Mouse (Mus musculus) forebrain, embryonic 15.5 days (tissue): Measurements from ENCODE around the gene Tnfsf14. TPM values are rescaled to one million over a fixed set of nuclear protein-coding genes. Genes with fewer than 3 reads are reported as not detected.

Experiments
- ATAC-seq: fragments of 200-750 bp; cut with Nextera tagmentation; replicated peaks from 2 replicates; pipeline ENCODE4 v1.8.0; 2017; ENCODE audit warnings: mild to moderate bottlenecking, moderate TSS enrichment, moderate library complexity
- H3K27ac ChIP-seq: fragments of 300-500 bp; sonication (generic); replicated peaks from 2 replicates; pipeline ENCODE4 v1.5.1; 2015; ENCODE audit warnings: mild to moderate bottlenecking, inconsistent platforms
- H3K27me3 ChIP-seq: fragments of 300-500 bp; sonication (generic); 2 replicates; pipeline ENCODE4 v1.6.1; 2015; ENCODE audit warnings: inconsistent platforms
- H3K36me3 ChIP-seq: fragments of 300-500 bp; sonication (generic); 2 replicates; pipeline ENCODE4 v1.6.1; 2015; ENCODE audit warnings: mild to moderate bottlenecking, inconsistent platforms
- H3K4me1 ChIP-seq: fragments of 300-500 bp; sonication (generic); 2 replicates; pipeline ENCODE4 v1.6.1; 2015; ENCODE audit warnings: inconsistent platforms
- H3K4me2 ChIP-seq: fragments of 300-500 bp; sonication (generic); replicated peaks from 2 replicates; pipeline ENCODE4 v1.6.1; 2015; ENCODE audit warnings: mild to moderate bottlenecking, inconsistent platforms
- H3K4me3 ChIP-seq: fragments of 300-500 bp; sonication (generic); 2 replicates; pipeline ENCODE4 v1.5.1; 2015; ENCODE audit warnings: mild to moderate bottlenecking, inconsistent platforms
- H3K9ac ChIP-seq: fragments of 300-500 bp; sonication (generic); replicated peaks from 2 replicates; pipeline ENCODE4 v1.6.1; 2015; ENCODE audit warnings: mild to moderate bottlenecking, inconsistent platforms
- H3K9me3 ChIP-seq: fragments of 300-500 bp; sonication (generic); 2 replicates; pipeline ENCODE4 v1.6.1; 2016; ENCODE audit warnings: inconsistent platforms
- WGBS: fragments of 180-500 bp; shearing (Covaris S2); methylation state at CpG from one replicate; pipeline ENCODE4 v1.1.7; 2015; ENCODE audit warnings: mixed read lengths; 5-methylcytosine and 5-hydroxymethylcytosine counted together
- microRNA-seq: library from miRNA; unstranded; fragments of <30 nt; microRNA quantifications from one replicate; pipeline ENCODE4, GENCODE M21; 2016
- polyA plus RNA-seq: library from polyadenylated mRNA; unstranded; fragments of >200 nt; fragmentation: Nextera tagmentation; extraction: Ambion mirVana; gene quantifications from 2 replicates; pipeline ENCODE4 v1.2.1, GENCODE M21; 2015

Gene Tnfsf14
- polyA plus RNA-seq, 1 experiment from 2014 or later = not detected

DNA sequence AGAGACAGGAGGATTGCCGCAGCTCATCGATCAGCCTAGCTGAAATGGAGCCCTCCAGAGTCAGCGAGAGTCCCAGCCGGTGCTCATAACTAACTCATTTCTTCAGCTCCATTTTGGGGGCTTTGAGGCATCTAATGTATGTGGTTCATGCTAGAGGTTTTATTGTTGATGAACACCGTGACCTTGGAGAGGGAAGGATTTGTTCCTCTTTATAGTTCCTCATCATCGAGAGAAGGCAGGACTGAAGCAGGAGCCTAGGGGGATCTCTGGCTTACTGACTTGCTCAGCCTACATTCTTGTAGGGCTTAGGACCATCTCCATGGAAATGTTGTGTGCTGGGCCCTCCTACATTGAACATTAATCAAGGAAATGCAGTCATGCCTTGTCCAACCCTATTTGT is 41.0 kb downstream of the Tnfsf14 start:
- Histone ChIP-seq H3K36me3 (no peaks in the 10 kb centered on the region), H3K27me3 (peaks cover 11% of the 10 kb centered on the region; the same call in 1 of the 2 replicates), H3K4me2 (no peak overlapping the region), H3K4me1 (peaks cover 8% of the 10 kb centered on the region; the same call in 1 of the 2 replicates), H3K9me3 (no peaks in the 10 kb centered on the region), H3K4me3 (no peak overlapping the region), H3K27ac (no peak overlapping the region), H3K9ac (no peak overlapping the region)
- no peak for ATAC-seq
- 91% methylated on average over 6 of the region's 6 CpGs for WGBS

DNA sequence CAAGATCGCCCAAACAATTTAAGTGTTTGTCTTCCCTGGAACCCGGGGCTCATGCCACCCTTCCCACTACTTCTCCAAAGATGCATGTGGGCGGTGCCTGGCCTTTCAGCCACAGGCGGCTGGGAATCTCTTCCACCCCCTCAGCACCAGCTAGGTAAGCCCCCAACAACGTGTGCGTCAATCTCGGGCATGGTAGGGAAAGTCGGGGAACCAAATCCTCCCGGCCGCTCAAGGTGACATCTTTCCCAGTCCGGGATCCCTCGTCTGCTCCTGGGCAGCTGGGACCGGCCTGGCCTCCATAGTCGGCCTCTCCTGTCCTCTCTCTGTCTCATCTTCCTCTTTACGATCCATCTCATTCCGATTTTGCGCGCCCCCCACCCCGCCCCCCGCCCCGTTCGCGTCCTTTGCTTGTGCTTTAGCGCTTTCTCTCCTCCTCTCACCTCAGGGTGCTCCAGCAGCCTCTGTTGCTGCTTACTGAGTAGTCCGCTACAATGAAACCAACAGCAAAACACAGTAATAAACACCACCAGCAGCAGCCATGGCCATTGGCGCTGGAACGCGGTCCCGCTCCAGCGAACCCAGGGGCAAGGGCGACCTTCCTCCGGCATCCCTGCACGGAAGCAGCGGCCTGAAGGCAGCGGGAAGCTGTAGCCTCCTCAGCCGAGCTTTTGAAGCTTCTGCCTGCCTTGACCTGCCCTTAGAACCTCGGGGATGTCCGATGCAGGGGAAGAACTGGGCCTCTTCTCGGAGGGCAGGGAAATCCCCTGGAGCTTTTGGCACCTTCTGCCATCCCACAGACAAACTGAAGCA is 44.8 kb downstream of the Tnfsf14 start, which contains the start of gene Cd70:
Cd70 (minus strand) TSS at position 784 of the 810 bp plus-strand sequence.
- Histone ChIP-seq H3K4me2 (peak within 1 kb of the TSS; percentile 56), H3K27ac (no peak within 1 kb of the TSS), H3K36me3 (no peaks in the 10 kb centered on the region), H3K4me3 (peak within 1 kb of the TSS; percentile 36), H3K9ac (peak within 1 kb of the TSS; percentile 40), H3K9me3 (no peaks in the 10 kb centered on the region), H3K4me1 (peaks cover 8% of the 10 kb centered on the region; the same call in 1 of the 2 replicates), H3K27me3 (peaks cover 13% of the 10 kb centered on the region; the same call in 1 of the 2 replicates)
- no peak for ATAC-seq
- WGBS = 2% methylated on average over 39 of the region's 39 CpGs

DNA sequence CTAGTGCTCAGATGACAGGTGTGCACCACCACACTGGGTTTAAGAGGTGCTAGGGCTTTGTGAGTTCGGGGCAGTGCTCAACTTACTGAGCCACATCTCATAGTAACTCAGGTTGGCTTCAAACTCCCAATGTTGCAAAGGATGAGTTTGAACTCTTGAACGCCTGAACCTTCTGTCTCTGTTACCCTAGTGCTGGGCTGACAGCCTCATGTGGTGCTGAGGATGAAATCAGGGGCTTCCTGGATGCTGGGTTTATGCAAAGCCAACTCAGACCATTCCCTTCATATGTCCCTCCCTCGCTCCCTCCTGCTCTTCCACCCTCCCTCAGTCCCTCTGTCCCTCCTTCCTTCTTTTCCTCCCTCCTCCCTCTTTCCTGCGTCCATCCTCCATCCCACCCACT is 45.6 kb downstream of the Tnfsf14 start:
- no peak overlapping the region for H3K4me3 ChIP-seq
- H3K27me3 ChIP-seq = peaks cover 13% of the 10 kb centered on the region; the same call in 1 of the 2 replicates
- no peak overlapping the region for H3K9ac ChIP-seq
- 63% methylated on average over 4 of the region's 4 CpGs for WGBS
- ATAC-seq = no peak
- peaks cover 8% of the 10 kb centered on the region; the same call in 1 of the 2 replicates for H3K4me1 ChIP-seq
- no peaks in the 10 kb centered on the region for H3K36me3 ChIP-seq
- no peak overlapping the region for H3K4me2 ChIP-seq
- no peaks in the 10 kb centered on the region for H3K9me3 ChIP-seq
- H3K27ac ChIP-seq = no peak overlapping the region

DNA sequence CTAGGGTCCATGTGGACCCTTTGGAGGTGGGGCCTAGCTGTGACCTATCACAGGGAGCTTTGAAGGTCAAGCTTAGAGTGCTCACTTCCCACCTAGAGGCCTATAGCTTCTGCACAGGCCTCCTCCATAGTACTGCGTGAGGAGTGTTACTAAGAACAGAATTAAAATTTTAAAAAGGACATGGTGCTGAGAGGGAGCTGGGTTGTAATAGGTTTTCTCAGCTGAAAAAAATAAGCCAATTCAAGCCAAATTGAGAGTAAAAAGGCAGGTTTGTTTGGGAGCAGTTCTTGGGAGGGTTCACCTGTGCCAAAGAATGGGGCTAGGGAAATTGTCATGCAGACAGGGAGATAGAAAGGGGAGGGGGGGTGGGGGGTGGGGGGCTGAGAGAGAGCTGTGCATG is 48.9 kb downstream of the Tnfsf14 start:
- H3K4me2 ChIP-seq = no peak overlapping the region
- no peaks in the 10 kb centered on the region for H3K9me3 ChIP-seq
- H3K9ac ChIP-seq = no peak overlapping the region
- no peak overlapping the region for H3K27ac ChIP-seq
- no peak for ATAC-seq
- 42% methylated on average over 1 of the region's 1 CpGs for WGBS
- H3K4me3 ChIP-seq = no peak overlapping the region
- H3K4me1 ChIP-seq = peaks cover 8% of the 10 kb centered on the region; the same call in 1 of the 2 replicates
- H3K27me3 ChIP-seq = peaks cover 13% of the 10 kb centered on the region; the same call in 1 of the 2 replicates
- no peaks in the 10 kb centered on the region for H3K36me3 ChIP-seq

DNA sequence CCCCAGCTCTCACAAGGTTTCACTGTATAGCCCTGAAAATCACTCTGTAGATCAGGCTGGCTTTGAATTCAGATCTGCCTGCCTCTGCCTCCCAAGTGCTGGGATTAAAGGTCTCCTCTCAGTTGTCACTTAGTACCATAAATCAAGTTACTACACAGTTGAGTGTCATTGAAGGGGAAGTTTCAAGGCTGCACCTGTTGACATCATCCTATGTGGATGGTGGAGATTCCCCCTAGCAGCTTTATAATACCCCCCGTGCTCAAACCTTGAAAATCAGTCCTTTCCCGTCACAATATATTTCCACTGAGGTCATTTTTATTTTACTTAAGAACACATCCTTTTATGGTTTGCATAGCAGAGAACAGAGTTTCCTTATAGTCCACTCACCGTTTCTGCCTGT is 50.3 kb downstream of the Tnfsf14 start:
- ATAC-seq = no peak
- Histone ChIP-seq H3K4me2 (no peak overlapping the region), H3K9me3 (no peaks in the 10 kb centered on the region), H3K4me1 (no peaks in the 10 kb centered on the region), H3K4me3 (no peak overlapping the region), H3K9ac (no peak overlapping the region), H3K36me3 (no peaks in the 10 kb centered on the region), H3K27me3 (peaks cover 8% of the 10 kb centered on the region; the same call in 1 of the 2 replicates), H3K27ac (no peak overlapping the region)
- 84% methylated on average over 3 of the region's 3 CpGs for WGBS

DNA sequence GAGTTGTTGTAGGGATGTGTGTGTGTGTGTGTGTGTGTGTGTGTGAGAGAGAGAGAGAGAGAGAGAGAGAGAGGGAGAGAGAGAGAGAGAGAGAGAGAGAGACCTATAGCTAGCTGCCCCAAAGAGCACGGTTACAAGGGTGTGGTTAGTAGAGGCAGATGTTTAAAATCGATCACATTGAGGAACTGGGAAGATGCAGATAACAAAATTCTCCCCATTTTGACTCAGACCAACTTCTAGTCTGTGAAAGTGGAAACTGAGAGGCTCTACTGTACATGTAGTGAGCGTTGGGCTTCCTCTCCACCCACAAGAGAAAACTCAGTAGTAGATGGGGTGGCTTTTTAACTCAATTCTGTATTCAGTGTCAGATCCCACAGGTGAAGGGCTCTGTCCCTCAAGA is 54.3 kb downstream of the Tnfsf14 start:
- no peak overlapping the region for H3K9ac ChIP-seq
- WGBS = 84% methylated on average over 3 of the region's 3 CpGs
- no peak overlapping the region for H3K4me2 ChIP-seq
- no peak for ATAC-seq
- H3K27me3 ChIP-seq = no peaks in the 10 kb centered on the region
- no peak overlapping the region for H3K27ac ChIP-seq
- H3K9me3 ChIP-seq = no peaks in the 10 kb centered on the region
- no peak overlapping the region for H3K4me3 ChIP-seq
- H3K4me1 ChIP-seq = no peaks in the 10 kb centered on the region
- H3K36me3 ChIP-seq = no peaks in the 10 kb centered on the region

Small RNAs within 50 kb of the gene (microRNA-seq; reads per million reads assigned to microRNA genes)
- not detected for gene Mir6978

Other genes with a start within 250 kb of the Tnfsf14 start
- gene Acer1, start 212.1 kb downstream of the Tnfsf14 start, polyA plus RNA-seq = not detected in 2 replicates
- gene Clpp, start 203.9 kb downstream of the Tnfsf14 start, polyA plus RNA-seq = 162 and 175 TPM in 2 replicates
- gene Alkbh7, start 196.8 kb downstream of the Tnfsf14 start, polyA plus RNA-seq = 43.7 and 46.2 TPM in 2 replicates
- gene Pspn, start 194.2 kb downstream of the Tnfsf14 start, polyA plus RNA-seq = 0.45 and 0.55 TPM in 2 replicates
- gene Gtf2f1, start 182.9 kb downstream of the Tnfsf14 start, polyA plus RNA-seq = 80.4 and 81.7 TPM in 2 replicates
- gene Gm17949, start 182.7 kb downstream of the Tnfsf14 start, polyA plus RNA-seq = 0.31 and 0.47 TPM in 2 replicates
- gene Khsrp, start 162.7 kb downstream of the Tnfsf14 start, polyA plus RNA-seq = 35.2 and 37.0 TPM in 2 replicates
- not detected in 2 replicates for gene Slc25a41, start 152.5 kb downstream of the Tnfsf14 start, polyA plus RNA-seq
- gene Crb3, start 135.1 kb downstream of the Tnfsf14 start, polyA plus RNA-seq = 1.3 and 2.0 TPM in 2 replicates
- gene Slc25a23, start 134.3 kb downstream of the Tnfsf14 start, polyA plus RNA-seq = 27.6 and 29.1 TPM in 2 replicates
- gene Dennd1c, start 115.7 kb downstream of the Tnfsf14 start, polyA plus RNA-seq = 3.9 and 4.4 TPM in 2 replicates
- gene Tubb4a, start 106.4 kb downstream of the Tnfsf14 start, polyA plus RNA-seq = 239 and 253 TPM in 2 replicates
- gene Tnfsf9, start 88.9 kb downstream of the Tnfsf14 start, polyA plus RNA-seq = 10.2 and 10.3 TPM in 2 replicates
- 0.28 TPM in 1 of 2 replicates, not detected in the other for gene Cd70, start 44.4 kb downstream of the Tnfsf14 start, polyA plus RNA-seq
- 0.59 and 0.93 TPM in 2 replicates for gene C3, start 34.0 kb upstream of the Tnfsf14 start, polyA plus RNA-seq
- 17.0 and 17.7 TPM in 2 replicates for gene Gpr108, start 54.3 kb upstream of the Tnfsf14 start, polyA plus RNA-seq
- gene Trip10, start 55.3 kb upstream of the Tnfsf14 start, polyA plus RNA-seq = 12.4 and 15.4 TPM in 2 replicates
- 1.2 and 1.5 TPM in 2 replicates for gene Vav1, start 84.9 kb upstream of the Tnfsf14 start, polyA plus RNA-seq
- gene Adgre1, start 164.5 kb upstream of the Tnfsf14 start, polyA plus RNA-seq = 3.4 and 3.5 TPM in 2 replicates